Mouse (Mus musculus): ENCODE results near the gene Sppl2b.

The Sppl2b gene

GRCm38 (mm10) chr10:80899074-80899473, 44.0 kb downstream of the Sppl2b start:
- no peak for DNase-seq

- no peak for DNase-seq
These were observed 44.7 kb downstream of the Sppl2b start for GRCm38 (mm10) chr10:80899591-80900317.

- DNase-seq: peak; percentile 98 to 100
These were observed 45.5 kb downstream of the Sppl2b start, which contains the start of gene Timm13 for GRCm38 (mm10) chr10:80900318-80901247. Gene Timm13, minus strand, starts transcription at chr10:80900969.

DNA sequence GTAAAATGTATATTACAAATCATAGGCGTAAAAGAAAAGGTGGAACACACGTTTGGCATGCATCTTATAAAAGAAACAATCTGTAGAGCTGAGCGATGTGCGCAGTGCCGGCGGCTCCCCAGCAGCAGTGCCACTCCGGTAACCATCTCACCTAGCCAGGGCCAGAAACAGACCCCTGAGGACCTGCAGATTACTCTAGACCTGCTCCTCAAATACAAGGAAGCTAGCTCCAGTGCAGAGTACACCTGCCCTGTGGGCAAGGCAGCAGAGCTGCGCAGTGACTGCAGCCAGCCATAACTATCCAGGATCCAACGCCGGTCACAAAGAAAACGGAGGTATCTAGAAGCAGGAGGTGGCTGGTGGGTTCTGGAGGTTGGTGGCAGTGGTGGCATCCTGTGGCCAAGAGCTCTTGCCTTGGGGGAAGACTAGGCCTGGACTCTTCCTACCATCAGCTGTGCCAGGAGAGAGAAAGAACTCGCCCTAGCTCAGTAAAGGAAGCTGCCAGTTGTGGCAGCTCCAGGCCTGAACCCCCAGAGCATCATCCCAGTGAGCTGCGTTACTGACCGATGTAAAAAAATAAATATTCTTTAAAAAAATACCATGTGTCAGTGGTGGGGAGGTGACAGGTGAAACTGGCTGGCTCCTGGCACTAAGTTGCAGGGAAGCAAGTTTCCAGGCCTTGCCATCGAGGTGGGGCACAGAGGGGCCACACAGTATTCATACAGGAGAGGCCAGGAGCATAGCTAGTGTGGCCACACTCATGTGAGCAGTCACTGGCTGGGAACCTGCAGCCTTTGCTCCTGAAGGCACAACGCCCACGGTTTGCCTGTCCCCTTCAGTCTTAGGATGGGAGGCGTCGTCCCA, 46.6 kb downstream of the Sppl2b start:
- no peak for DNase-seq

DNA sequence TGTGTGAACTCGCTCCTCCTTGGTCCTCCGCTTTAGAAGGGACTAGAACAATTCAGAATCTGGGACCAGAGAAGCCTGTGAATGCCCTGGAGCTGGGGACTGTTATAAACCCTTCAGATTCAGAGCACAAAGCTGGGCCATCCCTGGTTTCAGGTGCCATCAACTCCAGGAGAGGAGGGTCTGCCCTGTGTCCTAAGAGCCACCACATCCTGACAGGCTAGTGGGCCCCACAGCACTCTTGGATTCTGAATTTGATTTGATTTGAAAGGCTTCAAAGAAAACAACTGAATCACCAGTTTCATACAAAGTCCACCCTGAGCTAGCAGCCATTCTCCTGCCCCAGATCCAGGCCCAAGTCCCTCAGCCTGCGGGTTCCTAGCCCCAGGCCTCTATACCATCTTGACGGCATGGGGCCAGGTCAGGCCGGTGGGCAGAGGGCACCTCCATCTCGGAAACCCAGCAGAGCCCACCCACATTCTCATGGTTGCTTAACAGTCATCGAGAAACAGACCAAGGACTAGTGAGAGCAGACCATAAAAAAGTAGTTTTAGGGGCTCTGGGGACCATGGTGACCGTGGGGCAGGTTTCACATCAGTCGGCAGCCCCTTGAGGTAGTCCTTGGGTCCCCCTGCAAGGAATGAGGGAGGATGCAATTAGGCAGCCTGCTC, 47.3 kb downstream of the Sppl2b start:
- DNase-seq: no peak

GRCm38 (mm10) chr10:80903282-80903681, 48.2 kb downstream of the Sppl2b start:
- no peak for DNase-seq

- DNase-seq: peak; percentile 29 to 70
These were observed 49.1 kb downstream of the Sppl2b start for GRCm38 (mm10) chr10:80904004-80904693.

GRCm38 (mm10) chr10:80904709-80905108, 49.6 kb downstream of the Sppl2b start:
- DNase-seq: no peak

DNA sequence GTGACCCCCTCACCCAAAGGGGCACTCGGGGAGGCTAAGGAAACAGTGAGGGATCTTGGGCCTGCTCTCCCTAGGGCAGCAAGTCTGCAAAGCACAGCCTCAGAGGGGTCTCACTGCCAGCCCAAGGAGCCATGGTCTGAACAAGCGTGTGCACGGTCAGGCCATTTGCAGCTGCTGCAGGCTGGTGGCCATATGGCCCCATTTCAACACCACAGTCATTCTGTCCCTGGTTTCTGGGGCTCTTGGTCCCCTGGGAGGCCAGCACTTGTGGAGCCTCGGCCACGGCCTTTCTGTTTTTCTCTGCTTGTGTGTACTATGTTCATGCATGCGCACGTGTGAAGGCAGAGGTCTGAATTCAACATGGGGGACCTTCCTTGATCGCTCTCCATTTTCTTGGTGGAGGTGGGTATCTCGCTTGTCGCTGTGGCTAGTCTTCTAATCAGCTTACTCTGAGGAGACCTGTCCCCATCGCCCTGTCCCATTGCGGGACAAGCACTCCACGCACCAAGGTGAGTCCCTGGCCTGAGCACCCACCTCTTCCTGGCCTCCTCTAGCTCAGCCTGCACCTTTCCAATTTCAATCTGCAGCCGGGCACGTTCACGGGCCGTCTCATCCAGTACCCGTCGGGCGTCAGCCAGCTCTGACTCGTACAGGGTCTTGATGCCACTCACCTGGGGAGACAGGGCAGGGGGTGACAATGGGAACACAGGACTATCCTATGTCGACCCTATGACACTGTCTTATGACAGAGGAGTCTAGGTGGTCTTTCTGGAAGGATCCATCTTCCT, 54.5 kb downstream of the Sppl2b start:
- DNase-seq: no peak

DNA sequence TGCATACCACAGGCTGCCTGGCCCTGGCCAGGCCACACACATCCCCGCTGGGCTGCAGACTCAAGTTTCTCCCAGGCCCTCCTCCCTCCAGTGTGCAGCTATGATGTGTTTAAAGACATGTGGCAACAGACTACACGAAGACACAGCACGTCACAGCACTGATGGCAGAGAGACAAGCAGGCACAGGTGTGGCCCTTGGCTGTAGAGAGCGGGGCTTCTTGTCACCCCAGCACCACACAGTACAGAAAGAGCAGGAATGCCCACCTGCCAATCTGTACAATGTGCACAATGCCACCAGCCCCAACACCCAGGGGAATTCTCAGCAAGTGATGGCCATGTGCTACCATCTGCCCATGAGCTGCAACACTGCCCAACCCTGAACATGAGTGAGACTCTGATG, 56.3 kb downstream of the Sppl2b start:
- no peak for DNase-seq

DNA sequence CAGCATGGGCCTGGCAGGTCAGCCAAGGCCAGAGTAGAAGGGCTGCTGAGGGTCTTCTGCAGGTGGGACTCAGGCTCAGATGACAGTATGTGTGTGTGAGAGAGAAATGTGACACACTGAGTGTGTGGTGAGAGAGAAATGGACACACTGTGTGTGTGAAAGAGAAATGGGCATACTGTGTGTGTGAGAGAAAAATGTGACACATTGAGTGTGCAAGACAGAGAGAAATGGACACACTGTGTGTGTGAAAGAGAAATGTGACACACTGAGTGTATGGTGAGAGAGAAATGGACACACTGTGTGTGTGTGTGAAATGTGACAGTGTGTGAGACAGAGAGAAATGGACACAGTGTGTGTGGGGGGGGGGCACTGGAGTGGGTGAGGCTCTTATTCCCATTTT, 56.8 kb downstream of the Sppl2b start:
- DNase-seq: no peak

GRCm38 (mm10) chr10:80913364-80914011, 58.4 kb downstream of the Sppl2b start:
- no peak for DNase-seq

- DNase-seq: peak in 1 of 2 experiments; percentile 30
These were observed 59.2 kb downstream of the Sppl2b start for GRCm38 (mm10) chr10:80914253-80914656.

- DNase-seq: no peak
These were observed 60.2 kb downstream of the Sppl2b start for GRCm38 (mm10) chr10:80915260-80915659.

- DNase-seq: no peak
These were observed 60.7 kb downstream of the Sppl2b start for GRCm38 (mm10) chr10:80915736-80916135.

DNA sequence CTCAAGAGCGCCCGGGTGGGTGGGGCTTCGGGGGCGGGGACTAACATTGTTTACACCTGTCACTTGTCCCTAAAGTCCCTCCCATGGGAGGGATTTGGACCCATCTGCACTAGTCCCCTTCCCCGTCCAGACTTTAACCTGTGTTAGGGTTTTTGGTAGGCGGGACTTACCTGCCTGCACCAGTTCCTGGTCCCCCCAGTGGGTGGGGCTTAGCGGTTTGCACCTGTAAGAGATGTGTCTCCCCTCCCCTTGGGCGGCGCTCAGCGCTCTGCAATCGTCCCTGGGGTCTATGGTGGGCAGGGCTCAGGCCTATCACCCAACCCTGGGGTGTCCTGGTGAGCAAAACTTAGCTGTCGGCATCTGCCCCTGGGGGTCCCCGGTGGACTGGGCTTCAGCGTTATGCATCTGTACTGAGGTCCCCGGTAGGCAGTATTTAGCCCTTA, 62.3 kb downstream of the Sppl2b start:
- no peak for DNase-seq

GRCm38 (mm10) chr10:80917779-80918434, 62.8 kb downstream of the Sppl2b start, which contains the start of gene Lmnb2:
Gene Lmnb2, minus strand, starts transcription at chr10:80918245.
- DNase-seq: peak; percentile 76 to 81
